Mouse (Mus musculus) liver, postnatal 0 days (tissue): ENCODE measurements around the gene Spsb2.

Experiments
- CTCF ChIP-seq: sonication (generic); IDR thresholded peaks from 2 replicates; pipeline ENCODE4 v1.5.1; 2016; ENCODE audit warnings: antibody characterized with exemption, low read depth
- EP300 ChIP-seq: IDR thresholded peaks from 2 replicates; pipeline ENCODE4 v1.6.1; 2016; ENCODE audit warnings: antibody characterized with exemption, low read depth, mild to moderate bottlenecking

DNA sequence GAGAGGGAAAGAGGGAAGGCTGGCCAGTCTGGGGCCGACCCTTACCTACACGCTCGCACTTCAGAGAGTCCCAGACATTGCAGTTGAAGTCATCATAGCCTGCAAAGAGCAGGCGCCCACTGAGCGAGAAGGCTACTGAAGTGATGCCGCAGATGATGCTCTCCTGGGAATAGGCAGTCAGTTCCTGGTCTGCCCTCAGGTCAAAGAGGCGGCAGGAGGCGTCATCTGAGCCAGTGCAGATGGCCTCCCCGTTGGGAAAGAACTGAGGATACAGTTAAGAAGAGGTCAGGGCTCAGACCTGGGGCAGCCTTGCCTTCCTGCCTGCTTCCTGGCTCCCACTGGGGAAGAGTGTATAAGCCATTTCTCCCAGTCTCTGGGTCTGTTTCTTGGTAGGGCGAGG is 27.1 kb downstream of the Spsb2 start:
- TF ChIP-seq EP300, result no peak
- no peak for TF ChIP-seq CTCF
